Mouse (Mus musculus) heart, adult 10 weeks (tissue): ENCODE results near the gene Olfr66. TPM values are rescaled to one million over a fixed set of nuclear protein-coding genes. Genes with fewer than 3 reads are reported as not detected.

ENCODE experiments used
- polyA plus RNA-seq: library from polyadenylated mRNA; stranded (reverse); fragments of 350-450 nt; fragmentation: Illumina TruSeq; extraction: RNeasy Lipid Tissue Mini Kit (QIAGEN cat#74804); gene quantifications from one replicate; pipeline ENCODE4 v1.2.3, GENCODE M21; 2014; ENCODE audit warnings: low read depth, low replicate concordance

Gene Olfr66
- polyA plus RNA-seq, result not detected

DNA sequence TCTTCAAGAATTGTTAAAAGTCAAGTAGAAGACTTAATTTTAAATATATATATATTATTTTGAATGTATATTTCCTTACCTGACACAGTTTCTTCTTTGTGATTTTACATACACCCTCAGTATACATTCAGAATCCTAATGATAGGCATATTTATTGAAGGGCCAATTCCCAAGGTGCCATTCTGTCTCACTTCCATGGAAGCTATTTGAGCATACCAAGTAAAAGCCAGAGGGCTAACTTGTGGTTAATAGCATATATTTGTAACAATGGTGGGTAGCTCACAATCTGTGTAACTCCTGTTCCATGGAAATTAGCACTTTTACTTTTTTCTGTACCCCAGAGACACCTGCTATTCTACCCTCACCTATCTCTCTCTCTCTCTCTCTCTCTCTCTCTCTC lies at the start of gene Olfr66:
Gene Olfr66 (minus strand): TSS at position 101 of the 400 bp plus-strand sequence.

DNA sequence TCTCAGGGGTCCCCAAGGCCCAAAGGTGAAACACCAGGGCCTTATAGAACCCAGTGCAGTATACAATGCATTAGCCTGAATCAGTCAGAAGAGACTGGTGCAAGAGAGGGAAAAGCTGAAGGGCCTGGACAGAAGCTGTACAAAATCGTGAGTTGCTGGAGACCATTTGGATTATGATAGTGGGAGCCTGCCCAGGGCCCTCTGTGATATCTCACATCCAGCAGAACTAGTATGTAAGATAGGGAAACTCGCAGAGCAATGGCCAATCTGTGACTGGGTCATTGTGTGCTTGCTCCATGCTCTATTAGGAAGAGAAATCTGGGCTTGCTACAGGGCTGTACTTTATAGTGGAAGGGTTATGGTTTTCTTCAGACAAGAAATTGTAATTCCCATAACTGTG lies 48.2 kb upstream of the Olfr66 start, which contains the start of gene Olfr632:
Gene Olfr632 (plus strand): TSS at position 84 of the 400 bp plus-strand sequence.

DNA sequence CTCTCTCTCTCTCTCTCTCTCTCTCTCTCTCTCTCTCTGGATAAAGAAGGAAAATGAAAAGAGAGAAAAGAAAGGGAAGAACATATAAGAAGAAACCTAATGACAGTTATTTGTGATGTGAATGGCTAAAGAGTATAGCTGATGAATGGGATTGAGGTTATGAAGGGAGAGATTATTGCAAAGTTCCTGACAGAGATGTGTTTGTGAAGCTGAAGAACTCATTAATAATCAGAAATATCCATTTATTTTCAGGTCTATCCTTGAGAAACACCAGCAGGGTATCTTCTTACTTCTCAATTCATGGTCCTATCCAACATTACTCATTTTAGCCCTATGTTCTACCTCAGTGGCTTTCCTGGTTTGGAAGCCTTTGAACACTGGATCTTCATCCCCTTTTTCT lies 42.5 kb upstream of the Olfr66 start, which contains the start of gene Olfr631:
Gene Olfr631 (plus strand): TSS at position 301 of the 400 bp plus-strand sequence.

DNA sequence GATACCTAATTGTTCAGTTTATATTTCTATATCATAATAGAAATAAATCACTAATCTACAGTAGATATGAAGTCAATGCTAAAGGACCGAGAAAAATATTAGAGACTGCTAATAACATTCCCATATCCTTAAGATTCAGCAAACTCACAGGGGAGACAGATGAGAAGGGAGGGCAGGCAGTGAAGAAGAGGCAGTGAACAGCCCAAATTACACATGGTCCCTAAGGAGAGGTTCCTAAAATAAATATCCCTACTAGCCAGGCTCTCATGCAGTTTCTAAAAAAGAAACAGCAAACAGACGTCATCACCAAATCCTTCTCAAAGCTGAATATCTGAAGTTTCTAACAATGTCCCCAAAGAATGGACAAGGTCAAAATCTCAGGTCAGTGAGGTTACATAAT lies 17.1 kb upstream of the Olfr66 start, which contains the start of gene Olfr65:
Gene Olfr65 (plus strand): TSS at position 301 of the 400 bp plus-strand sequence.

DNA sequence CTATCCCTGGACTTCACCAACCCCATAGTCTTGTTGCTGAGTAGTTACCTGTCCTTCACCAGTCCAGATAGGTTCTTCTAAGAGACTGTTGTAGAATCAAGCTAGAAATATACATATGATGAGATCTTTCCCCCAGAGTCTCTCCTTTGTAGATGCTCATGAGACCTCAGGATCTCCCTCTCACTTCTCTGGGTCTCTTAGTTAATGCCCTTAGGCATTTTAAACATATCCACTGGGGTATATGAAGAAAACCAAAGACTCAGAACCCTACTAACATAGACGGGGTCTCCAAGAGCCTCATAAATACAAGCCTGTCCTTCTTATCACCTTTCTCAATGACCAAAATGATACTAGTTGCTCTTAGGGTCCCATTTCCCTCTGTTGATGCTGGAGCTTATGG lies 8.3 kb upstream of the Olfr66 start, which contains the start of gene Olfr64:
Gene Olfr64 (minus strand): TSS at position 101 of the 400 bp plus-strand sequence.

DNA sequence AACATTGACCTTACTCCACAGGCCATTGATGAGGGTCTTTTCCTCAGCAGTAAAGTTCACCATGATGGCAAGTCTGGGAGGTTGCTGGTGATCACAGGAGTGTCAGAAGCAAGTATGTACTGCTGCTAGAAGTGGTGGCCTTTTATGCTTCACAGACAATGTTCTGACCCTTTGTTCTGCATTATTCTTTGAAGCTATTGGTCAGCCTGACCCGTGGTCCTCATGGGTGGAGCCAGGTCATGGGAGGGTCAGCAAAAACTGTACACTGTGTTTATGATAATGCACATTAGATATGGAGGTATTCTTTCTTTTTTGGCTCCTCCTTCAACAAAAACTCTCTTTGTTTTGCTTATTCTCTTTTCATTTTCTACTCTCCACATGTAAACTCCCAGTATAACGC lies 33.0 kb downstream of the Olfr66 start, which contains the start of gene Hbb-y:
Gene Hbb-y (minus strand): TSS at position 127 of the 400 bp plus-strand sequence.

DNA sequence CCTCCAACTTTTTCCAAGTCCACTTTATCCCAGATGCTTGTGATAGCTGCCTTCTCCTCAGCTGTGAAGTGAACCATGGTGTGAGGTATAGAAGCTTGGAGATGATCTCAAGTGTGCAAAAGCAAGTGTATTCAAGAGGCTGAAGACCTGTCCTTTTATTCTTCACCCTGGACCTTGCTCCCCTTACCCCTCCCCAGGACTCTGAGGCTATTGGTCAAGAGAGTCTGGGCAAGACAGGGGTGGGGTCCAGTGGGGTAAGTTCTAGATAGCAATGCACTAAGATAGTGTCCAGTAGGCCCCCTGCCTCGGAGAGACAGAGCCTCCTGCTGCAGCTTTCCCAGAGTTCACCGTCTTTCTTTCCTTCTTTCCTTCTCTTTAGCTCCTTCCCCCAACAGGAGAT lies 43.0 kb downstream of the Olfr66 start, which contains the start of gene Hbb-bh1:
Gene Hbb-bh1 (minus strand): TSS at position 131 of the 400 bp plus-strand sequence.

DNA sequence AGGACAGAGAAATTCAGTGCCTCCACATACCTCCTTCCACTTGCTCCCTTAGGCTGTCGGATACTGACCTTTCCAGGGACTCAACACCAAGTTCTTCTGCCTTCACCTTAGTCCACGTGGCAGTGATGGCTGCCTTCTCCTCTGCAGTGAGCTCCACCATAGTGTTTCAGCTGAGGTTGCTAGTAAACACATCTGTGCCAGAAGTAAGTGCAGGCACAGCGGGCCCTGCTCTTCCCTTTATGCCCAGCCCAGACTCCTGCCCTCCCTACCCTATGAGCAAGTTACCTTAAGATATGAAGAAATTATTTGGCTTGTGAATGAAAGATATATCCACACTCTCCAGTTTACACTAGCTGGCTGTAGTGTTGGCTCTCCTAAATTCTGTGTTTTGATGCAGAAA lies 45.8 kb downstream of the Olfr66 start, which contains the start of gene Hbb-bh2:
Gene Hbb-bh2 (minus strand): TSS at position 253 of the 400 bp plus-strand sequence.

Other genes starting within 250 kb of the Olfr66 start
- gene Olfr622, start 243.6 kb downstream of the Olfr66 start, polyA plus RNA-seq, result not detected
- gene Olfr623, start 222.6 kb downstream of the Olfr66 start, polyA plus RNA-seq, result not detected
- not detected for gene Olfr624, start 215.1 kb downstream of the Olfr66 start, polyA plus RNA-seq
- not detected for gene Olfr625-ps1, start 203.5 kb downstream of the Olfr66 start, polyA plus RNA-seq
- gene Olfr243, start 171.6 kb downstream of the Olfr66 start, polyA plus RNA-seq, result not detected
- gene Olfr628, start 155.9 kb downstream of the Olfr66 start, polyA plus RNA-seq, result not detected
- not detected for gene Olfr629, start 141.3 kb downstream of the Olfr66 start, polyA plus RNA-seq
- gene Olfr630, start 128.9 kb downstream of the Olfr66 start, polyA plus RNA-seq, result not detected
- not detected for gene Olfr69, start 114.7 kb downstream of the Olfr66 start, polyA plus RNA-seq
- gene Olfr68, start 106.6 kb downstream of the Olfr66 start, polyA plus RNA-seq, result not detected
- not detected for gene Olfr67, start 94.4 kb downstream of the Olfr66 start, polyA plus RNA-seq
- gene Hbb-bt, start 72.3 kb downstream of the Olfr66 start, polyA plus RNA-seq, result 792 TPM
- 6,129 TPM for gene Hbb-bs, start 58.2 kb downstream of the Olfr66 start, polyA plus RNA-seq
- gene Hbb-bh2, start 45.7 kb downstream of the Olfr66 start, polyA plus RNA-seq, result not detected
- not detected for gene Hbb-bh1, start 43.1 kb downstream of the Olfr66 start, polyA plus RNA-seq
- not detected for gene Hbb-y, start 33.0 kb downstream of the Olfr66 start, polyA plus RNA-seq
- not detected for gene Olfr64, start 8.2 kb upstream of the Olfr66 start, polyA plus RNA-seq
- gene Olfr65, start 17.2 kb upstream of the Olfr66 start, polyA plus RNA-seq, result not detected
- not detected for gene Olfr631, start 42.6 kb upstream of the Olfr66 start, polyA plus RNA-seq
- gene Olfr632, start 48.1 kb upstream of the Olfr66 start, polyA plus RNA-seq, result not detected
- gene Olfr633, start 58.2 kb upstream of the Olfr66 start, polyA plus RNA-seq, result not detected
- not detected for gene Olfr635, start 84.9 kb upstream of the Olfr66 start, polyA plus RNA-seq
- not detected for gene Olfr638, start 112.5 kb upstream of the Olfr66 start, polyA plus RNA-seq
- not detected for gene Olfr639, start 131.1 kb upstream of the Olfr66 start, polyA plus RNA-seq
- not detected for gene Olfr640, start 139.3 kb upstream of the Olfr66 start, polyA plus RNA-seq
- not detected for gene Olfr641, start 149.2 kb upstream of the Olfr66 start, polyA plus RNA-seq
- gene Olfr642, start 166.4 kb upstream of the Olfr66 start, polyA plus RNA-seq, result not detected
- not detected for gene 4930516K23Rik, start 175.2 kb upstream of the Olfr66 start, polyA plus RNA-seq
- gene Olfr644, start 185.6 kb upstream of the Olfr66 start, polyA plus RNA-seq, result not detected
- gene Olfr645, start 199.2 kb upstream of the Olfr66 start, polyA plus RNA-seq, result not detected
- gene Olfr646, start 218.6 kb upstream of the Olfr66 start, polyA plus RNA-seq, result not detected
- not detected for gene Ubqln5, start 243.6 kb upstream of the Olfr66 start, polyA plus RNA-seq